Mouse (Mus musculus) Patski (cell line): ENCODE measurements around the gene Acot13. TPM values are rescaled to one million over a fixed set of nuclear protein-coding genes. Genes with fewer than 3 reads are reported as not detected.
A peak's percentile ranks its signal among the peaks of the same experiment; 100 is the strongest.

Experiments used
- ATAC-seq: fragments of 100-300 bp; one replicate; pipeline ENCODE4 v1.8.0; 2021
- CTCF ChIA-PET: fragments of 350-600 bp; sonication (Branson Sonifier 250); formaldehyde crosslinking; loops from one replicate; lab custom pipeline; 2022; ENCODE audit warnings: inconsistent platforms; lab: Charles Lee
- POLR2A ChIA-PET: fragments of 350-600 bp; sonication (Branson Sonifier 250); formaldehyde crosslinking; loops from one replicate; lab custom pipeline; 2022; ENCODE audit warnings: antibody characterized with exemption, inconsistent platforms; lab: Charles Lee
- DNase-seq: peaks from one replicate; pipeline ENCODE4 v3.0.0-alpha.2; 2011; ENCODE audit warnings: low read depth, low spot score
- H3K27me3 ChIP-seq: fragments of 371-371 bp; one replicate; pipeline ENCODE4 v1.5.1; 2021
- CTCF ChIP-seq: fragments of 100-300 bp; IDR thresholded peaks from one replicate; pipeline ENCODE4 v1.5.1; 2021
- in situ Hi-C: fragments of 300-500 bp; cut with MboI; formaldehyde crosslinking; loops from 3 replicates; pipeline ENCODE4 v1.11.1; 2018; ENCODE audit warnings: low pct_unique_long_range_greater_than_20kb, mixed read lengths
- polyA plus RNA-seq: library from polyadenylated mRNA; unstranded; gene quantifications from one replicate; pipeline ENCODE4 v1.2.3, GENCODE M21; 2021

Acot13 gene
- polyA plus RNA-seq, 1 experiment from 2014 or later = 132 TPM

DNA sequence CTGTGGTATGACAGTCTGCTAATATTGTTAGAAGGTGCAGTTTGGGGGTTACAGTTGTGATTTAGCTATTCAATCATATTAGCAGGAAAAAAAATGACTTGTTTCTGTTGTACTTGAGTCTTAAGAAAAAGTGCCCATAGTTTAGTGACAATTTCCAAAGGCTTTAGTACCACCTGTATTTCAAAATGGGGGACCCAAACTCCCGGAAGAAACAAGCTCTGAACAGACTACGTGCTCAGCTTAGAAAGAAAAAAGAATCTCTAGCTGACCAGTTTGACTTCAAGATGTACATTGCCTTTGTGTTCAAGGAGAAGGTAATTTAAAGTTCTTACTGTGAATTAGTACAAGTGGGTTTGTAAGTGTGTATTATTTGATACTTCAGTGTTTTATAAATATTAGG lies 28.1 kb downstream of the Acot13 start:
- in situ Hi-C loops = no loop called here
- CTCF ChIA-PET = interaction anchor here (0.8 to 1.7 kb wide), 2 partner anchors 14 to 25 kb away, joined by 3 to 5 read pairs; no protein-coding TSS in a partner anchor
- ATAC-seq (no peak), DNase-seq (no peak)
- POLR2A ChIA-PET = interaction anchor here (1.5 kb wide), 1 partner anchor 13 kb away, joined by 3 read pairs; no protein-coding TSS in a partner anchor
- TF ChIP-seq CTCF = no peak
- H3K27me3 ChIP-seq = no peaks in the 10 kb centered on the region

DNA sequence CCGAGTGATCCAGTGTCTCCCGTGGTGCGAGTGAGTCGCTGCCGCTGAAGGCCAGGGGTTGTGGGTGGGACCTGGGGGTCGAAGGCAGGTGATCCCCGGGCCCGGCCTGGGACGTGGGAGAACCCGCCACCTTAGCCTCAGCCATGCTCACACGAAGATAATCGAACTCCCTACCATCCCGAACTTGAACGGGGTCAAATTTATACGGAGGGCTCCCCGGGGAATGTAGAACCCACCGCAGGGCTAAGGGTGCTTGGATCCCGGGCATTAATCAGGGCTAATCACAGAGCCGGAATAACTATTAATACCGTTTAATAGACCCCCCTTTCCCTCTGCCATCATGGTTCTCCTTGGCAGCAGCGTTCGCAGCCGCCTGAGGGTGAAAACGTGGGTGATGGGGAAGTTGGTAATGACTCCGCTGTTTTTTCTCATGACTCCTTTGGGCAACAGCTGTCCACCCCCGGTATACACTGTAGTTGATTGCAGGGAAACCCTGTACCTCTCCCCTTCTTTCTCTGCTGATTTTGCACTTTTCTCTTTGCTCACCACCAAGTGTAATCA lies 29.1 kb downstream of the Acot13 start:
- DNase-seq (no peak), ATAC-seq (no peak)
- no peaks in the 10 kb centered on the region for H3K27me3 ChIP-seq
- no peak for TF ChIP-seq CTCF
- POLR2A ChIA-PET = no interaction called here
- CTCF ChIA-PET = no interaction called here
- in situ Hi-C loops = no loop called here

DNA sequence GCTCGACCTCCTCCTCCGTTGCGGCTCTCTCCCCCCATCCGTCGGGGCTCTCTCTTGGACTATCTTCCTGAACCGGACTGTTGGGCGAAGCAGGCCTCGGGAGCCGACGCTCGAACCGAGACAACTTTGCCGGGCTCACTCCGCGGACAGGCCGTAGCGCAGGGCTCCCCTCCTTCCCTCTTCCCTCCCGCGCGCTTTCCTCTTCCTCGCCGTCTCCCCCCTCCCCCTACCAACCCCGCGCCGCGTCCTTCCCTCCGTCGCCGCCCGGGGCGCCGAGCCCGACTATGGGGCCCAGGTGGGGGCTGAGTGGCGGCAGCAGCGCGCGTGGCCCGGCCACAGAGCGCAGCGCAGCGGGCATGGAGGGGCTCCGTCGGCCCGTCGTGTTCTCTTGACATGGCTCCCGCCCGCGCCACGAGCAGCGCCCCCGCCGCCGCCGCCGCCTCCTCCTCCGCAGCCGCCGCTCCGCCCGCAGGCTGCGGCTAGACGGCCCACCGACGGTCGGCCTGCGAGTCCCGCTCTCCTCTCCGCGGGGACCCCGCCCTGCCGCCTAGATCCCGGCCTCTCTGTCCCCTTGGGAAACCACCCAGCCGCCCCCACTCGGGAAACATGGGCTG lies 29.9 kb downstream of the Acot13 start, which contains the start of gene BC005537:
TSS of gene BC005537 (plus strand) at position 350 of the 614 bp plus-strand sequence.
- ATAC-seq = peak; percentile 34
- POLR2A ChIA-PET = no interaction called here

DNA sequence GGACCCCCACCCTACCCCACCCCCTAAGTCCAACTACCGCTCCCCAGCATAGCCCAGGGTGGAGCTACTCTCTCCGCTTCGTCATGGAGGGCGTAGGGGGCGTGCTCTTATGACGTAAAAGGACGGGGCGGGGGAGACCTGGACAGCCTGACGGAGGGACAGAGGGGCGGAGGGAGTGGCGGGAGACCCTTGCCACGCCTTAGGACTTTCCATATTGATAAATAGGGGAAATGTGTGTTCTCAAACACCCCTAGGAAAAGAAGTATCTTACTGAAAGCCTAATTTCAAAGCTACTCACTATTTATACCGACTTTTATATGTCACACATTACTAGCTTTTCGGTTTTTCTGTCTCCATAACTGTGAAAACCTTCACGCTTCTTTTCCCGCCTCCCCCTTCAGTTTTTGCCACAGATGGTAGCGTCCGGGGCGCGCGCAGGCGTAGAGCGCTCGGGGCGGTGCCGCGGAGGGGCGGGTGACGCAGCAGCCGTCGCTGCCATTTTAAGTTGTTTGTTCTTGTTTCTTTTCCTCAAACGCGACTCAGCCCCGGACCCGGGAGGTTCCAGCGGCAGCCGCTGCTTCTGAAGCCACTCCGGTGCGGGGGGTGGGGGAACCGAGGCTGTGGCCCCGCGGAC lies 30.5 kb downstream of the Acot13 start:
- ChIA-PET CTCF (interaction anchor here (1.4 to 1.8 kb wide), 2 partner anchors 17 to 25 kb away, joined by 3 to 4 read pairs; no protein-coding TSS in a partner anchor), POLR2A (interaction anchor here (1.0 kb wide), 1 partner anchor 17 kb away, joined by 3 read pairs; no protein-coding TSS in a partner anchor)
- peak; percentile 89 for DNase-seq
- peak; percentile 83 for ATAC-seq
- TF ChIP-seq CTCF = no peak
- in situ Hi-C loops = no loop called here
- no peaks in the 10 kb centered on the region for H3K27me3 ChIP-seq

More for the DNA sequence above, 29.9 kb downstream of the Acot13 start, which contains the start of gene BC005537:
- CTCF ChIA-PET = interaction anchor here (1.8 kb wide), 1 partner anchor 17 kb away, joined by 4 read pairs; no protein-coding TSS in a partner anchor
- TF ChIP-seq CTCF = no peak
- no peaks in the 10 kb centered on the region for H3K27me3 ChIP-seq
- in situ Hi-C loops = no loop called here
- DNase-seq = no peak

DNA sequence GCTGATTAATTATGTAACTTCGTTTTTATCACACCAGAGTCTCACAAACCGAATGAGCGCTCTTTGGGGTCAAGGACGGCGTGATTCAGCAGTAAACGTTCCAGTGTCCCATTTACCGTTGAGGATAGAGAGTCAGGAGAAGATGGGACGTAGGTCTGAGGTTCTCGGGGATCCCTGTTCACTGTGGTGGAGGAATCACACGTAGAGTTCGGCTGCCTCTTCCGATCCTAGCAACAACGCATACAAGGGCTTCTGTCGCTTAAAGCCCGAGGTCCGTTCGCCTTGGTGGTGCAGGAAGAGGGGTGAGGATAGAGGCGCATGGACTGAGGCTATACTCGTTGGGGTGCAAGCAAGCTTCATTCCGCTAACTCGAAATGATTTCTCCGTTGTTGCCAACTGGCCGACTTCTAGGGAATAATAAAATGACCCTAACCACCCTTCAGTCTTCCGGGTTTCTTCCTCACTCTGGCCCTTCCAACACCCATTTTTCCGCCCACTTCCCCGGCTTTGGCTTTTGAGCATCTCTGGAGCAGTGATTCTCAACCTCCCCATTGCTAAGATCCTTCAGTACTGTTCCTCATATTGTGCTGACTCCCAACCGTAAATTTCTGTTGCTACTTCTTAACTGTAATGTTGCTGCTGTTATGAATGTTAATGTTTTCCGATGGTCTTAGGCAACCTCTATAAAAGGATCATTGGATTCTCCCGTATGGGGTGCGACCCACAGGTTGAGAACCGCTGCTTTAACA lies 31.2 kb downstream of the Acot13 start:
- in situ Hi-C loops = no loop called here
- DNase-seq = no peak
- H3K27me3 ChIP-seq = no peaks in the 10 kb centered on the region
- no peak for TF ChIP-seq CTCF
- CTCF ChIA-PET = interaction anchor here (1.4 to 1.8 kb wide), 2 partner anchors 18 to 24 kb away, joined by 3 to 4 read pairs; no protein-coding TSS in a partner anchor
- POLR2A ChIA-PET = interaction anchor here (1.0 kb wide), 1 partner anchor 16 kb away, joined by 3 read pairs; no protein-coding TSS in a partner anchor
- ATAC-seq = peak; percentile 16

DNA sequence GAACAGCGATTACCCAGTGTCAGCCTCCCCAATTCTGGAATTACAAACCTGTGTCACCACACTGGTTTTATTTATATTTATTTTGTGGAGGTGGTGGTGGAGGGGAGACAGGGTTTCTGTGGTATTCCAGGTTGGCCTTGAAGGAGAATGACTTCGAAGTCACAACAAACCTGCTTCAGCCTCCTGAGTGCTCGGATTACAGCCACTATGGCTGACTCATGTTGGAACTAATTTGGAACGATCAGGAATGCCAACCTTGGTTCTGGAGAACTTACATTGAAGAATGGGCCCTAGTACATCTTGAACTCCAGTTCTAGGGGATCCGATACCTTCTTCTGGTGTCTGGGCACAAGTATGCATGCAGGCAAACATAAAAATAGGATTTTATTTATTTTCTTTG lies 32.0 kb downstream of the Acot13 start:
- TF ChIP-seq CTCF = no peak
- DNase-seq = no peak
- CTCF ChIA-PET = interaction anchor here (1.4 to 1.8 kb wide), 2 partner anchors 19 to 23 kb away, joined by 3 to 4 read pairs; no protein-coding TSS in a partner anchor
- POLR2A ChIA-PET = no interaction called here
- in situ Hi-C loops = no loop called here
- no peak for ATAC-seq
- no peaks in the 10 kb centered on the region for H3K27me3 ChIP-seq

DNA sequence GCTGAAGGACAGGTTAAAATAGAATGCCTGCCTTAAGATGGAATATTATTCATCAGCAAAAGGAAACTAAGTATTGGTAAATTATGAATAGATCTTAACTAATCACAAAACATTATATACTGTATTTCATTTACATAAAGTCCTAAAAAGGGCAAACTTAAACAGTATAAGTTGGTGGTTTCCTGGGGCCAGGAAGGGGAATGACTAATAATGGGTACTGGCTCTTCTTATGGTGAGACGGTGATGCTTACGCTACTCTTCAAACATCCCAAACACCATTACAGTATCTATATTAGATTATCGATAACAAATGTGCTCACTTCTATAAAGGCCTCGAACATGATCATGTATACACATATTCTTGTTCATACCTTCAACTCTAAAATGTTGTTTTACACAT lies 32.7 kb downstream of the Acot13 start:
- in situ Hi-C loops = no loop called here
- CTCF ChIA-PET = interaction anchor here (1.5 kb wide), 1 partner anchor 18 kb away, joined by 3 read pairs; no protein-coding TSS in a partner anchor
- DNase-seq = no peak
- POLR2A ChIA-PET = no interaction called here
- no peaks in the 10 kb centered on the region for H3K27me3 ChIP-seq
- ATAC-seq = no peak
- TF ChIP-seq CTCF = no peak

DNA sequence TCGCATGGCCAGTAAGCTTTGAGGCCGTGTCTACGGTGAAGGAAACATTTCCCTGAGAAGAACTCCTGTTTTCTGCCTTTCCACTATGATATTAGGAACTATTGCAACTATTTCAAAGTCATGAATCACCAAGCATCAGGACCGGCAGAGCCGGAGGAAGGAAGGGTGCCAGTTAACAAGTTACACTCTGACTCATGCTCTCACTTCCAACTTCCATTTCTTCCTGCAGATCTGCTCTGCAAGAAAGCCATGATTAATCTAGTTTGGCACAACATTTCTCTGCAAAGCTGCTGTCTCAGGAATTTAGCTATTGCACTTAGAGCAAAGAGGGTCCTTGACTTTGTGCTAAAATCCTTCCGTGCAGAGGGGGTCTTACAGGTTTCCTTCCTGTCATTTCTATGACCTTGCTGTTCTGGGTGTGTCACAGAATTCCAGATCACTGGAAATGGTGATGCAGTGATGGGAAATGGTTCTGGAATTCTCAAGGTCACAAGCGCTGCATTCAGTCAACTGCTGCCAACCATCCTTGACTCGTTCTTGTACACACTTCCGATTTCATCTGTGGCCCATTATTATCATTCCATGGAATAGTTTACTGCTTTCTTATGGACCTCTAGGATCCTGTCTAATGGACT lies 38.8 kb downstream of the Acot13 start:
- POLR2A ChIA-PET = no interaction called here
- DNase-seq = no peak
- H3K27me3 ChIP-seq = no peaks in the 10 kb centered on the region
- no peak for TF ChIP-seq CTCF
- ATAC-seq = peak; percentile 65
- in situ Hi-C loops = no loop called here
- CTCF ChIA-PET = interaction anchor here (0.7 to 1.8 kb wide), 2 partner anchors 8 to 57 kb away, joined by 3 read pairs; no protein-coding TSS in a partner anchor

DNA sequence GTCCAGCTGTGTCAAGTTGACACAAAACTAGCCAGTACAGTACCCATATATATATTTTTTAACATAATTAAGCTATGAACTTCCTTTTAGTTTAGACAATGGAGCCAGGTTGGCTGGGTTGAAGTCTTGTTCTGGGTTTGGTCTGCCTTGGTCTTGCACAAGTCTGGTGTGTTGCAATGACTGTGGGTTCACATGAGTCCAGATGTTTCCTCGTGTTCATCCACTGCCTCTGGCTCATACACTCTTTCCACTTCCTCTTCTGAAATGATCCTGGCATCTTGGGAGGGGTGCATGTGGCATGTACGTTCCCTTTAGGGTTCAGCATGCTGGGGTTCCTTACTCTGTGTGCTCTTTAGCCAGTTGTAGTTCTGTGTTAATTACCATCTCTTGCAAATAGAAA lies 40.0 kb downstream of the Acot13 start:
- CTCF ChIA-PET = interaction anchor here (1.8 kb wide), 1 partner anchor 7 kb away, joined by 3 read pairs; no protein-coding TSS in a partner anchor
- DNase-seq = no peak
- in situ Hi-C loops = no loop called here
- ATAC-seq = no peak
- no peaks in the 10 kb centered on the region for H3K27me3 ChIP-seq
- TF ChIP-seq CTCF = no peak
- POLR2A ChIA-PET = no interaction called here
